Mouse (Mus musculus) ES-E14 (cell line): ENCODE data around the gene Prmt9. TPM values are rescaled to one million over a fixed set of nuclear protein-coding genes. Genes with fewer than 3 reads are reported as not detected.

Experiments used
- DNase-seq: peaks from one replicate; pipeline ENCODE4 v3.0.0-alpha.2; 2013; ENCODE audit warnings: low read depth, low spot score
- H3K27ac ChIP-seq: 2 replicates; pipeline ENCODE4 v1.5.1; 2012; ENCODE audit warnings: low read depth, mild to moderate bottlenecking, low read length, moderate library complexity, mixed read lengths; ENCODE audit not compliant: poor library complexity, insufficient read depth, severe bottlenecking
- H3K36me3 ChIP-seq: 2 replicates; pipeline ENCODE4 v1.6.1; 2012; ENCODE audit warnings: mild to moderate bottlenecking, low read length, moderate library complexity, mixed read lengths; ENCODE audit not compliant: control insufficient read depth, poor library complexity, insufficient read depth, severe bottlenecking
- H3K4me1 ChIP-seq, 2 experiments: fragments of 150-350 bp in 1 of 2; sonication (generic) in 1 of 2; 2 replicates each; pipeline ENCODE4 v1.6.1; 2012; ENCODE audit warnings: low read length in 2 of 2, mild to moderate bottlenecking in 1 of 2, mixed read lengths in 1 of 2; ENCODE audit not compliant: control insufficient read depth in 2 of 2, insufficient read depth in 2 of 2, poor library complexity in 1 of 2
- H3K4me3 ChIP-seq, 2 experiments: fragments of 150-350 bp in 1 of 2; sonication (generic) in 1 of 2; 2 replicates each; pipeline ENCODE4 v1.5.1; 2012; ENCODE audit warnings: low read length in 2 of 2, low read depth in 1 of 2, mild to moderate bottlenecking in 1 of 2, mixed read lengths in 1 of 2; ENCODE audit not compliant: insufficient read depth in 1 of 2, poor library complexity in 1 of 2, severe bottlenecking in 1 of 2
- H3K9ac ChIP-seq: 2 replicates; pipeline ENCODE4 v1.6.1; 2012; ENCODE audit warnings: low read depth, mild to moderate bottlenecking, low read length, mixed read lengths; ENCODE audit not compliant: poor library complexity, insufficient read depth, severe bottlenecking
- H3K9me3 ChIP-seq: fragments of 150-350 bp; sonication (generic); 2 replicates; pipeline ENCODE4 v1.6.1; 2012; ENCODE audit warnings: low read depth, mild to moderate bottlenecking, low read length; ENCODE audit not compliant: control insufficient read depth, insufficient read depth
- CHD2 ChIP-seq: IDR thresholded peaks from 2 replicates; pipeline ENCODE4 v1.6.1; 2014; ENCODE audit warnings: mild to moderate bottlenecking, low read depth, low read length, inconsistent platforms
- HCFC1 ChIP-seq: IDR thresholded peaks from 2 replicates; pipeline ENCODE4 v1.6.1; 2012; ENCODE audit warnings: low read length, inconsistent platforms, borderline replicate concordance; ENCODE audit not compliant: insufficient read depth
- MAFK ChIP-seq: IDR thresholded peaks from 2 replicates; pipeline ENCODE4 v1.6.1; 2014; ENCODE audit warnings: mild to moderate bottlenecking, low read depth, low read length, inconsistent platforms; ENCODE audit not compliant: insufficient read depth
- ZC3H11A ChIP-seq: IDR thresholded peaks from 2 replicates; pipeline ENCODE4 v1.6.1; 2012; ENCODE audit warnings: low read depth, mild to moderate bottlenecking, inconsistent platforms, low read length, borderline replicate concordance
- ZNF384 ChIP-seq: IDR thresholded peaks from 2 replicates; pipeline ENCODE4 v1.6.1; 2012; ENCODE audit warnings: low read depth, low read length, inconsistent platforms
- in situ Hi-C, 2 experiments: fragments of 600-800 bp; cut with MboI; formaldehyde crosslinking; loops; one replicate each; pipeline ENCODE4 v1.15.1; 2025; ENCODE audit warnings: low sequenced_read_pairs in 2 of 2, inconsistent platforms in 1 of 2; ENCODE audit not compliant: unreplicated experiment in 2 of 2
- total RNA-seq: library from RNA; depleted of rRNA; stranded (reverse); fragments of 300-350 nt; gene quantifications from 2 replicates; pipeline ENCODE4 v1.2.3, GENCODE M21; 2012

The Prmt9 gene
- total RNA-seq, 1 experiment = 18.2 TPM

DNA sequence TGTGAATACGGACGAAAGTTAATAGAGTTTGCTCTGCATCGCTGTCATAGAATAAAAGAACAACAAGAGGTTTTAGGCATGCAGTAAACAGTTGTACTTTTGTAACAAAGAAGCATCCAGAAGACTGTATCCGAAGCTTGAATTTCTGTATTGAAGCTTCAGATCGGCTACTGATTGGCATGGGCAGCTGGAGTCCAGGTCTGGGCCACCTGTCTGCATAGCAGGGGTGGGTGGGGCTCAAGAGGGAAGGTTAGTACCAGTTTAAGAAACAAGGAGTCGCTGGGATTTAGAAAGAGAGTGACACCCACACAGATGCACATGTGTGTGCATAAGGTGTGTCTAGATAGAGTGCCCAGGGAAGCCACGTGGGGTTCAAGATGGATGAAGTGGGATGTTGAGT, 28.5 kb downstream of the Prmt9 start:
- DNase-seq = no peak
- no peak overlapping the region for H3K9ac ChIP-seq
- H3K4me1 ChIP-seq = no peaks in the 10 kb centered on the region
- H3K27ac ChIP-seq = no peak overlapping the region
- in situ Hi-C loops = no loop called here
- H3K4me3 ChIP-seq = no peak overlapping the region
- H3K36me3 ChIP-seq = peaks cover 7% of the 10 kb centered on the region
- no peaks in the 10 kb centered on the region for H3K9me3 ChIP-seq
- no peak for TF ChIP-seq HCFC1
- TF ChIP-seq ZC3H11A = no peak
- no peak for TF ChIP-seq CHD2
- no peak for TF ChIP-seq MAFK
- TF ChIP-seq ZNF384 = no peak

GRCm38 (mm10) chr8:77584174-77584573, 35.0 kb downstream of the Prmt9 start:
- Histone ChIP-seq H3K27ac (no peak overlapping the region), H3K9me3 (no peaks in the 10 kb centered on the region), H3K36me3 (peaks cover 5% of the 10 kb centered on the region; the same call in 1 of the 2 replicates), H3K4me3 (no peak overlapping the region), H3K4me1 (no peaks in the 10 kb centered on the region), H3K9ac (no peak overlapping the region)
- DNase-seq = no peak
- TF ChIP-seq ZC3H11A = no peak
- no peak for TF ChIP-seq CHD2
- TF ChIP-seq MAFK = no peak
- TF ChIP-seq ZNF384 = no peak
- TF ChIP-seq HCFC1 = no peak
- in situ Hi-C loops = no loop called here

DNA sequence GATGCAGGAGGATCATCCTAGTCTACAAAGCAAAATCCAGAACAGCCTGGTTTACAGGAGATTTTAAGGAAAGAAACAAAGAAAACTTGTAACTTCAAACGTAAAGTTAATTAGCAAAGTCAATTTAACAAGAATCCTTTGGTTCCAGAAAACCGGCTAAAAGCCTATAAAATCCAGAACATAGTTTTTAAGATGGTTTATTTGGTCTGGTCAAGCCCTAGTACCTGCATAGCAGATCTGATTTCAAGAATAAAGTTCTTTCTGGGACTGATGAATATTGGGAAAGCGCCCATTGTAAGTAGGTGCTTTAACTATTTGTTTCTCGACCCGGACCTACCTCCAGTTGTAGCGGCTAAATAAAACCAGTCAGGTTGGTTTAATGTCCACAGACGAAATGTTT, 60.4 kb downstream of the Prmt9 start:
- no peak for DNase-seq
- TF ChIP-seq CHD2 (no peak), ZC3H11A (no peak), ZNF384 (no peak), MAFK (no peak), HCFC1 (no peak)
- in situ Hi-C loops = no loop called here
- peaks cover 3% of the 10 kb centered on the region; the same call in 1 of the 2 replicates for H3K36me3 ChIP-seq
- H3K9ac ChIP-seq = peak overlapping the region; percentile 84; the same call in 1 of the 2 replicates
- no peaks in the 10 kb centered on the region for H3K9me3 ChIP-seq
- H3K4me3 ChIP-seq = peak overlapping the region; percentile 78 to 94
- no peak overlapping the region for H3K27ac ChIP-seq
- no peaks in the 10 kb centered on the region; a peak in 2 of 4 replicates for H3K4me1 ChIP-seq

GRCm38 (mm10) chr8:77610374-77610969, 61.3 kb downstream of the Prmt9 start, which contains the start of gene Tmem184c:
Tmem184c (minus strand) TSS chr8:77610698.
- Histone ChIP-seq H3K9me3 (no peaks in the 10 kb centered on the region), H3K27ac (no peak within 1 kb of the TSS), H3K4me3 (peak within 1 kb of the TSS; percentile 78 to 94), H3K36me3 (peaks cover 3% of the 10 kb centered on the region; the same call in 1 of the 2 replicates), H3K9ac (peak within 1 kb of the TSS; percentile 84), H3K4me1 (no peaks in the 10 kb centered on the region; a peak in 2 of 4 replicates)
- TF ChIP-seq ZC3H11A (no peak), CHD2 (0 out of 2 replicates have a peak, but pooled peaks have one; percentile 46), MAFK (no peak)
- in situ Hi-C loops = no loop called here
- peak; percentile 98 for DNase-seq
